Mouse (Mus musculus) embryo, embryonic 10.5 days (tissue): ENCODE measurements at regions not wholly inside any gene's neighbourhood (a gene's known extent, or its start where the extent isn't known, plus 50 kb on each side); places are given as distances from the start of the nearest gene placed in this dataset.
"Not testable (repeated sequence)": the region's sequence is repeated elsewhere in the genome, so short reads cannot be mapped to it uniquely, and the experiment has no call there.

Experiments used
- DNase-seq: peaks from one replicate; pipeline ENCODE4 v3.0.0-alpha.2; 2015; ENCODE audit warnings: low spot score

DNA sequence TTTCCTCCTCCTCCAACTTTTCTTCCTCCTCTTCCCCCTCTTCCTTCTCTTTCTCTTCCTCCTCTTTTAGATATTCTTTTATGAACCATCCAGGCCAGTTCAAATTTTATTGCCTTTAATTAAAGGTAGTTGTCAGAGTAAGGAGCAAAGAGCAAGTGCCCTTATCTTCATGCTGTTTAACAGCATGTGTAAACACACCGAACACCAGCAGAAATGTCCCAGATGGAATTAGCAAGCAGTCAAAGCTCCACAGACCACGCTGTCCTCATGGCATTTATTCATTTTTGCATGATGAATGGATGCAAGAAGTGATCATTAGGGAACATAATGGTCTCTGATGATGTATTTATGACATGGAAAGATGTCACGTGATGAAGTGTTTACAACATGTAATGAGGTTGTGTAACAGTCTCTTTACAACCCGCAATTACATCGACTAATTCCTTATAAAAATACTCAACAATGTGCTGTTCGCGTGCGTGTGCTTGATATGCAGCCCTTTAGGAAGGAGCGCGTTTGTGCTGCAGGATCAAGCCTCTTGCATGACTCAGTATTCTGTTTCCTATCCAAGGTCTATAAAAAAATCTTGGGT is 187.0 kb downstream of the Bmp2 start:
- DNase-seq, result no peak

DNA sequence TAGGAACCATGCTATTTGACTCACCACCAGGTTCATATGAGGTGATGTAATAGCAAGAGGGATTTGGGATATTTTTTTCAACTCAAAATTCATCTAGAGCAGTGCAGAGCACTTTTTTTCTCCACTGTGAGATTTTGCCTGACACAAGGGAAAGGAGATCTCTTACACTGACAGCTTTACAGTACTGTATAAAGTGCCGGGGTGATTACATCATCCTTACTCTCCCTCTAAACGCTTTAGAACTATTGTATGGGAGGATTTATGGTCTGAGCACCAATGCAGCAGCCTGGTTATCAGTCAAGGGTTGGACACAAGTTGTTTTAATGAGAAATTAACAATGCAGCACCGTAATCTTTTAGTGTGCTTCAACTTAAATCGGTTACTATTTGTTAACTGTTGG is 196.5 kb downstream of the Bmp2 start:
- DNase-seq, result no peak

GRCm38 (mm10) chr2:133749846-133750637 is 198.1 kb downstream of the Bmp2 start:
- no peak for DNase-seq

GRCm38 (mm10) chr2:133754088-133754487 is 202.1 kb downstream of the Bmp2 start:
- no peak for DNase-seq

GRCm38 (mm10) chr2:133761496-133761895 is 209.5 kb downstream of the Bmp2 start:
- DNase-seq, result no peak

DNA sequence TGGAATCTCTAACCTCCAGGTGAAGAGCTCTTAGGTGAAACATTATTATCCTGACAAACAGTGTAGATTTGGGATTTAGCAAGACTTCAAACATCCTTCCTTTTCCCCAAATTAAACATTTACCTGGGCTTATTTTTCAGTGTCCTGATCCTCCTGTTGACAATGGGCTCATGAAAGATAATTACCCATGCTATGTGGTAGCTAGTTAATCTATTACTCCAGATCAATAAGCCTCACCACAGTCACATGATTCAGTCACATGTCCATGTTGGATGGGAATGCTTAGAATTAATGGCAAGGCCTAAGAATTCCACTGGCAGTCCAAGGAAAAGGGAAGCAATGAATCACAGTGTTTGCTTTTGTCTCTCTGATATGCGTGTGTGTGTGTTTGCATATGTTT is 216.6 kb downstream of the Bmp2 start:
- DNase-seq, result no peak

DNA sequence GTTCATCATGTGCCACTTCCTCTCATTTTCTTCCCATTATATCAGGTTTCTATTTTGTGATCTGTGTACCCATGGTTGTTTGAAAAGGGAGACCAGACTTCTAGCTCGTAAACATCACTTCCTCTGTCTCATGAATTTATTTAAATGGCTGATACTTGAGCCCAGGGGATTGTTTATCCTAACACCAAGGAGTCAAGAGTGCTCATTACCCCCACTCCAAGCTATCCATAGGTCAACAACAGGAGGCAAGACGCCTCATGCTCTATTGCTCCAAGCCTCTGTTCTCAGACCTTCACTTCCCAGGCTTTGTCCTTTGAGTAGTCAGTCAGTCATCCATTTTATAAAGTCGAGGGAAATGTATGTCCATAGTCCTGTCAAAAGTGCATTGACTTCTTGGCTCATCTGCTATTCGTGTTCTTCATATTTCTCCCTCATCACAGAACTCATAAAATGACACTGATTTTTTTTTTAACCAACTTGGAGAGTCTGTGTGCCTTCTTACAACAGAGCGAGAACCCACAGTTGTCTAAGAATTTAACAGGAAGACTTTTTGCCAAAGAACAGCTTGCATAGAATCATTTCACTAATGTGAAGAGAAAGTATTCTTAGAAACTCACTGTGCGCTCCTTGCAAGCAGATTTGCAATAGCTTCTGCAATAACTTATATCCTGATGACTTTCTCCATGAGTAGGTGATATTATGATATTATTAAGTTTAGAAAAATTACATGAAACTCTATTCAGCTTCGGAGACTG is 231.8 kb downstream of the Bmp2 start:
- peak; percentile 8 for DNase-seq

- no peak for DNase-seq
Measured at GRCm38 (mm10) chr2:133791031-133791430, 239.1 kb downstream of the Bmp2 start.

DNA sequence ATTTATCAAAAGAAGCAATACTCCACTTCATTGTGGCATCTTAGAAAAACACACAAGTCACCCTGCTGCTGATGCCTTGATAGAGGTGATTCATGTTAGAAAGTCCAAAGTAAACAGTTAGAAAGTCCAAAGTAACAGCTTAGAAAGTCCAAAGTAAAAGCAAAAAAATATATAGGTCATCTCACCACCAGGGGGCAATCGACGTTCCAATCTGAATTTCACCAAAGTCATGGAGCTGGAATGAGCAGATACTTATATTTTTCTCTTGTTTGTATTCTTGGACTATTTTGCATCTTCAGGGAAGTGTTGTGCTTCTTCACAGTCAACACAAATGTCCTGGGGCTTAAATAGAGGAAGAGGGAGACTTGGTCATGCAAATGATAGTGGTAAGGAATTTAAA is 241.3 kb downstream of the Bmp2 start:
- DNase-seq, result peak; percentile 53

DNA sequence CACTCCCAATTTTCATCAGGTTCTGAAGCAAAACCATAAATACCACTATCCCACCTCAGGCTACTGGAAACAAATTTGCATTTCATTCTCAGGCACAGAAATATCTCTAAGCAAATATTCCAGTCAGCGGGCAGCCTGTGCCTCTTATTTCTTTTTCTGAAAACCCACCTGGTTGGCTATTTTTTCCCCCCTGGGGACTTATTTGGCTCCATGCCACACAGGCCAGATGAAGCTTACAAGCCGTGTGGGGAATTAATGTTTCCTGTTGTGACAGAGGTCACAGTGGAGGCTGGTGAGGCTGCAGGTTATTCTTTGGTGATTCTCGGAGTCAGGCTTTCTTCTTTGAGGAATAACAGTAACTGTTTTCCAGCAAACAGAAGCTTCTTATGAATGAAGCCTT is 250.7 kb downstream of the Bmp2 start:
- DNase-seq, result peak; percentile 4

DNA sequence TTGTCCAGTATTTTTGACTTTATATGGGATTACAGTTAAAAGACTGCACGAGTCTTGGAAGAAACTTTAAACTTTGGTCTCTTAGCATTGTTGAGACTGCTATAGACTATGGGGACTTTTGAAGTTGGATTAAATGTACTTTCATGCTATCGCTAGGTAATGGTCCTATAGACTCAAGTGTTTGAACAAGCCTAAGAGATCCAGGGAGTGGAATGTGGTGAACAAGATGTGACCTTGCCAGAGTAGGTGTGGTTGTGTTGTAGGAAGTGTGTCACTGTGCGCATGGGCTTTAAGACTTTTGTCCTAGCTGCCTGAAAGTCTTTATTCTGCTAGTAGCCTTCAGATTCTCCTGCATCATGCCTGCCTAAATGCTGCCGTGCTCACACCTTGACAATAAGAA is 269.5 kb downstream of the Bmp2 start:
- no peak for DNase-seq

GRCm38 (mm10) chr2:133829406-133829805 is 277.4 kb downstream of the Bmp2 start:
- no peak for DNase-seq

DNA sequence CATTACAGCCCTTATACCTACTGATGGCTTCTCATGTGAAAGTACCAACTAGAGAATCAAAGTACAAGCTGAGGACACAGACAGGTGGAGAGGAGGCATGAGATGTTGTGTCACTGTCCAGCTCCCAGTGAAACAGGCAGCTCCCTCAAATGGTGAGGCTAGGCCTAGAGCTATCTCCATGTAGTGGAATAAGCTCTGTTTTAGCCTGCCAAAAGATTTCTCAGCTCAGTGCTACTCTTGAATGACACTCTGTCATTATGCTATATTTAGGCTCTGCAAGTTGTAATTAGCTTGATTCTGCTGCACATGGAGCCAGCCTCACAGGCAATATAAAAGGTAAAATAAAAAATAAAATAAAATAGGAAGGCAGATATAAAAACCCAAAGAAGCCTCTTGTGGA is 298.5 kb downstream of the Bmp2 start:
- no peak for DNase-seq

DNA sequence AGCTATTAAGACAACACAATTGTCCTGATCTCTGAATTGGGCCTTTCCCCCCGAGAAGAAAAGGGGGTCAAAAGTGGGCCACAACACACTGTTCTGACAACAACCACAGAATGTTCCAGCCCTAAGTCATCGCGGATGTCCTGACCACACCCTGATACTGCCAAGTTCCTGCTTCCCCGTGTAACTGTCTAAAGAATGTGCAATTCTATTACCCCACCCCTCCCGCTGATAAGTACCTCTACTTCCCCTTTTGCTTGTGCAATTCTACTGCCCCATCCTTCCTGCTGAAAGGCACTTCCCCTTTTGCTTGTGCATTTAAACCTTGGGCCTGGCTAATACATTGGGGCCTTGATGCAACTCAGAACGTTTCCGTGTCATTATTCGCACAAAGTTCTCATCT is 323.0 kb downstream of the Bmp2 start:
- not testable (repeated sequence) for DNase-seq

DNA sequence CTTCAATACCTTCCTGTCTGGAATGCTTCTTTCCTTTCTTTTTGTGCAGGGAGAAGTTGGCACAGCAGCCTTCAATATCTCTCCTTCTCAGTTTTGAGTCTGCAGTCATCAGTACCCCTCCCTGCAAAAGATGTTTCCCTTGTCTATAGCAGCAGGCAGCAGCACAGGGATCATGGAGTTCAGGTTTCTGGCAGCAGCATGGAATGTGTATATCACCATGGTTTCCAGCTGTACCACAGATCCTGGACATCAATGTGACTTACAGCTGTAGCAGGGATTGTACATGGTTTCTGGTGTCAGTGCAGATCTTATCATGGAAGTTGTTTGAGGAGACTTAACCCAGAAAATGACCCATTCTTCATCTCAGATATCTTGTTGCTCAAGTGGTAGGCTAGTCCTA is 331.7 kb downstream of the Bmp2 start:
- peak; percentile 8 for DNase-seq

GRCm38 (mm10) chr2:133906269-133906668 is 354.3 kb downstream of the Bmp2 start:
- DNase-seq, result no peak
